Mouse (Mus musculus): ENCODE results near the gene Vamp2.

DNA sequence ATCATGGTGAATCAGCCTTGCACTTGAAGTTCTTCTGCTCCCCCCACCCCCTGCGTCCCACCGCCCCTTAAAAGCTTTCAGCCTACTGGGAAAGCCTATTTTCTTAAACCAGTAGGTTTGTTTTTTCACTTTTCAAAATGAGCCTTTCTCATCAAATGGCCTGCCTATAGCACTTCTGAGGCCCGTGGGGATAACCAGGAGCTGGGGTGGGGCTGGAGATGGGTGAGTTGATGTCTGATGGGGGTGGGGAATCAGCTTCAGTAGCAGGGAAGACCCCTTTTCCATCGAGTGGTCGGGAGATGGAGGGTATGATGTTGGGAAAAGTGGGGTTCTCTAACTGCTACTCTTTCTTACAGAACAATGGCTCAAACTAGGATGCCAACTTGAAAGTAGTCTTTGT is 28.6 kb downstream of the Vamp2 start:
- TF ChIP-seq ZC3H11A (IDR thresholded peaks at IDR 0.05; ENCODE audit: borderline replicate concordance, low read depth, low read length) = no peak
- TF ChIP-seq CHD2 (IDR thresholded peaks at IDR 0.05; ENCODE audit: low read depth, low read length) = no peak
